Mouse (Mus musculus): ENCODE data around the gene Aadacl2. TPM values are rescaled to one million over a fixed set of nuclear protein-coding genes. Genes with fewer than 3 reads are reported as not detected.

Aadacl2 gene
- not detected in 2 replicates for polyA plus RNA-seq (2015; fragmentation: Nextera tagmentation; extraction: Ambion mirVana)

DNA sequence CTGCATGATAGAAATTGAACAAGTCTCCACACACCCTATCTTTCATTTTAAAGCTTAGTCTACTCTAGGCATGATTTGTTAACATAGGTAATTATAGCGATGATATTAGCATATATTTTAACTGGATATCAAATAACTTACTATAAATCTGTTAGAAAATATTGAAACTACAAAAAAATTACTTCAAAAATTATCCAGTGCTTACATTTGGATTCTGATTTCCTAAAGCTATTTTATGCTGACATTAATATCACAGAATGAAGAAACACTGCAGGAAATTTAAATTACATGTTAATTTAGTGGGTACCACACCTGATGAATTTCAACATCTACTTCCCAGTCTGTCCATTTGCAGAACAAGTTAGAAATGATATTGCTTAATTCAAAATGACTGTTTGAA, at the start of gene Aadacl2:
Gene Aadacl2, plus strand, starts transcription at position 301 of the 400 bp plus-strand sequence.
- no peak within 1 kb of the TSS for H3K9ac ChIP-seq (replicated peaks)
- no peak within 1 kb of the TSS for H3K4me3 ChIP-seq
- H3K36me3 ChIP-seq: no peaks in the 10 kb centered on the region
- ATAC-seq (replicated peaks): no peak
- H3K9me3 ChIP-seq: no peaks in the 10 kb centered on the region
- no peak within 1 kb of the TSS for H3K4me2 ChIP-seq (replicated peaks)
- H3K27me3 ChIP-seq: no peaks in the 10 kb centered on the region
- no peak within 1 kb of the TSS for H3K27ac ChIP-seq (replicated peaks)
- WGBS: 88% methylated on average over 1 of the region's 1 CpGs
- no peaks in the 10 kb centered on the region for H3K4me1 ChIP-seq

DNA sequence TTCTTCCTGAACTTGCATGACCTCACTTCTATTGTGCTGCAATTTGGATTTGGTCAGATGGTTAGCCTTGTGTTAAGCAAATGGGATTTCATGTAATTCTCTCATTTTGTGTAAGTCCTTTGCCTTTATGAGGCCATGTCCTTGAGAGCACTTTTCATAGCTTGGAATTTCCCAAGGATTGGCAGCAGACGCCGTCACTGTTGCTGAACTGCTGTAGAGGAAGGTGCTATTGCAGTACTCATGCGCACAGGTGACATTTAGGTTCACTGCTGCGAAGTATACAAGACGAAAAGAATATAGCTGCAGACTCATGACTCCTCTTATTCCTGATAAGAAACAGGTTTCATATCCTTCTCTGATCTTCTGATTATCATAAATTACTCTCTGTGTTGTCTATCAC, 35.7 kb upstream of the Aadacl2 start:
- Histone ChIP-seq H3K4me3 (no peak overlapping the region), H3K9ac (replicated peaks) (no peak overlapping the region), H3K27me3 (no peaks in the 10 kb centered on the region), H3K4me1 (no peaks in the 10 kb centered on the region), H3K9me3 (no peaks in the 10 kb centered on the region), H3K36me3 (no peaks in the 10 kb centered on the region), H3K4me2 (replicated peaks) (no peak overlapping the region), H3K27ac (replicated peaks) (no peak overlapping the region)
- no peak for ATAC-seq (replicated peaks)
- 83% methylated on average over 5 of the region's 5 CpGs for WGBS

DNA sequence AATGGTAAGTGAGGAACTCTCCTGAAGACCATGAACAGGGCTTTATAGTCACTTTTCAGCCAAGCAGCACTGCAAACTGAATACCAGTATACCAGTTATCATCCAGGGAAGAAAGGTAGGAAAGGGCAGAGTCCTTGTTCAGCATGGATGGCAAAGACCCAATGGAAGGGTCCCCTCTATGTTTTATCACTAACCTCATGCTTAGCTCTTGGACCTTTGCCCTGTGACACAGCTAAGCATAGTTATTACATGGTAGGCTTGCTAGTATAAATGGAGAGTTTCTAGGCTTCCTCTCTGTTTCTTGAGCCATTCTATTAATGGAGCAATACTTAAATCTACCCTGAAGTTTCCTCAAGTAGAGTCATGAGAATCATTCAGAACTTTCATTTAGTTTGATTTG, 32.0 kb upstream of the Aadacl2 start:
- Histone ChIP-seq H3K4me2 (replicated peaks) (no peak overlapping the region), H3K27me3 (no peaks in the 10 kb centered on the region), H3K27ac (replicated peaks) (no peak overlapping the region), H3K4me1 (no peaks in the 10 kb centered on the region), H3K9me3 (no peaks in the 10 kb centered on the region), H3K36me3 (no peaks in the 10 kb centered on the region), H3K4me3 (no peak overlapping the region), H3K9ac (replicated peaks) (no peak overlapping the region)
- no peak for ATAC-seq (replicated peaks)

DNA sequence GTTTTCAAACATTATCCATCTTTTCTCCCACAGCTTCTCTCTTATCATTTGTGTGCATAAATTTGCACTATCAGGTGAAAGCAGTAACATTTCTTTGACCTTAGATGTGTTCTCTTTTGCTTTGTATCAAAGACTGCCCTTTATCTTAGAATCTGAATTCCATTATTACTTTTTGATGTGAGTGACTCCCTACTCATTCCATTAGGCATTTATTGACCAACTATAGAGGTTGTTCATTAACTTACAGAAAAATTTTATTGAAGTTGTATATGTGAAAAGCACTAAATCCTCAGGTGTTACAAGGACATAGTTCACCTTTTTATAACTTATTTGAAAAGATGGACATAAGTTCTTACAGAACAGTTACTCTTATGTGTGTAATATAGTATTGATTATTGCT, 2.9 kb upstream of the Aadacl2 start:
- no peak overlapping the region for H3K9ac ChIP-seq (replicated peaks)
- no peak overlapping the region for H3K4me3 ChIP-seq
- H3K27me3 ChIP-seq: no peaks in the 10 kb centered on the region
- ATAC-seq (replicated peaks): no peak
- no peaks in the 10 kb centered on the region for H3K36me3 ChIP-seq
- no peak overlapping the region for H3K27ac ChIP-seq (replicated peaks)
- no peak overlapping the region for H3K4me2 ChIP-seq (replicated peaks)
- H3K9me3 ChIP-seq: no peaks in the 10 kb centered on the region
- no peaks in the 10 kb centered on the region for H3K4me1 ChIP-seq

DNA sequence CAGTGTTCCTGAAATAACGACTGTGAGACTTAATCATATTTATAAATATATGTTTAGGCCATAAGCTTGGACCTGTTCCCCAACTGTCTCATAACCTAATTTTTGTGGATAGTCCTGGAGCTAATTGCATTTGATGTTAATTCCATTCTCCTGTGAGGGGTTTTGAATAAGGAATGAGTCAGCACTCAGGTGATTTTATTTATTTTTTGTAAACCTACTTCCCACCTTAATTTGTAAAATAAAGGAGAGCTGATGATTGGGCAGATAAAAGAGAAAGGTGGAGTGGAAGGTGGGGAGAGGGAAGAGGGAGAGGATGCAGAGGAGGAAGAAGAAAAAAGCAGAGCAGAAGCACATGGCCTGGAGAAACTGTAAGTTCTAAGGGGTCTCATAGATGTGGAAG, 18.9 kb downstream of the Aadacl2 start, which contains the start of gene Aadac:
Gene Aadac, plus strand, starts transcription at position 301 of the 400 bp plus-strand sequence.
- H3K9ac ChIP-seq (replicated peaks): no peak within 1 kb of the TSS
- H3K27ac ChIP-seq (replicated peaks): no peak within 1 kb of the TSS
- H3K4me1 ChIP-seq: no peaks in the 10 kb centered on the region
- H3K4me3 ChIP-seq: no peak within 1 kb of the TSS
- ATAC-seq (replicated peaks): no peak
- no peaks in the 10 kb centered on the region for H3K36me3 ChIP-seq
- 74% methylated on average over 1 of the region's 1 CpGs for WGBS
- no peaks in the 10 kb centered on the region for H3K27me3 ChIP-seq
- no peak within 1 kb of the TSS for H3K4me2 ChIP-seq (replicated peaks)
- H3K9me3 ChIP-seq: no peaks in the 10 kb centered on the region

DNA sequence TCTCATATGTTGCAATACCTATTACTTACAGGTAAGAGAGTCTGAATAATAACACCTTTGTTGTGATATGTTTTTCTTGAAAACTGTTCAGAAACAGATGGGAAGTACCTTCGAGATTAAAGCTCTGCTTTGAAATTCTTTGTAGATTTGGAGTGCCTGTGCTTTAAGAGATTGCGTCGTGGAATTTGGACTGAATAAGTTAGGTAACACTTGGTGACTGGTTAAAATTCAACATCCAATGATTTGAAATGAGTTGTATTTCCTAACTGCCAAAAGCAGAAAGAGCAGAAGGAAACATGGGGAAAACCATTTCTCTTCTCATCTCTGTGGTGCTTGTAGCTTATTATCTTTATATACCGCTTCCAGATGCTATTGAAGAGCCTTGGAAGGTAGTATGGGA, 25.0 kb downstream of the Aadacl2 start:
- no peak overlapping the region for H3K9ac ChIP-seq (replicated peaks)
- no peaks in the 10 kb centered on the region for H3K4me1 ChIP-seq
- no peaks in the 10 kb centered on the region for H3K9me3 ChIP-seq
- no peaks in the 10 kb centered on the region for H3K27me3 ChIP-seq
- no peaks in the 10 kb centered on the region for H3K36me3 ChIP-seq
- H3K4me2 ChIP-seq (replicated peaks): no peak overlapping the region
- H3K27ac ChIP-seq (replicated peaks): no peak overlapping the region
- no peak overlapping the region for H3K4me3 ChIP-seq
- no peak for ATAC-seq (replicated peaks)
- WGBS: 84% methylated on average over 4 of the region's 4 CpGs

DNA sequence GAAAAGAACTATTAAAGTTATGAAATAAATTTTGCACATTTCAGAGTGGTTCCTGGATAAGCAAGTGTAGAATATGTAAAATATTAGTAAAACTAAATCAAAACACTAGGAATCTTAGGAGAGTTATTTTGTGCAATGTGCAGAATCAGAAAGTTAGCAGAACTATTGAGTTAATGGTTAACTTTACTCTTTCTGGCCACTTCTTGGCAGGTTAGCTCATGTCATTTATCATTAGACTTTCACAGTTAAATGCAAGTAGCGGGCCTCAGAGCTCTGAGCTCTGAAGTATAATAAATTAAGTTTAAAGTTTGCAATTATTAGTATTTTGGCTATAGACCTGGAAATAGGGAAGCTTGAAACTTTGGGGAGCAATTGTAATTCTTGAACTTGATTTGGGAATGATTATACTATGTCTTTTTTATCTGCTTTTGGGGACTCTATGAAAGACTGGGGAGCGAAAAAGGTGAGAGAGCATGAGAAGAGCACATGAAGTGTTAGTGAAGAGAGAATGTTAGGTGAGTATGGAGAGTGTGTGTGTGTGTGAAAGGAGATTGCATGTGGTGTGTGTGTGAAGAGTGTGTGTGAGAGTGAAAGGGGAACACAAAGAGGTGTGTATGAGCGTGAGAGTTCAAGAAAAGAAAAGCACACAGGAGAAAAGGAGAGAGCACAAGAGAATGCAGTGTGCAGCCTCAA, 39.8 kb downstream of the Aadacl2 start:
- no peak for ATAC-seq (replicated peaks)
- Histone ChIP-seq H3K27ac (replicated peaks) (no peak overlapping the region), H3K9me3 (no peaks in the 10 kb centered on the region), H3K4me3 (no peak overlapping the region), H3K4me2 (replicated peaks) (no peak overlapping the region), H3K36me3 (no peaks in the 10 kb centered on the region), H3K4me1 (no peaks in the 10 kb centered on the region), H3K9ac (replicated peaks) (no peak overlapping the region), H3K27me3 (no peaks in the 10 kb centered on the region)
- 75% methylated on average over 3 of the region's 3 CpGs for WGBS

DNA sequence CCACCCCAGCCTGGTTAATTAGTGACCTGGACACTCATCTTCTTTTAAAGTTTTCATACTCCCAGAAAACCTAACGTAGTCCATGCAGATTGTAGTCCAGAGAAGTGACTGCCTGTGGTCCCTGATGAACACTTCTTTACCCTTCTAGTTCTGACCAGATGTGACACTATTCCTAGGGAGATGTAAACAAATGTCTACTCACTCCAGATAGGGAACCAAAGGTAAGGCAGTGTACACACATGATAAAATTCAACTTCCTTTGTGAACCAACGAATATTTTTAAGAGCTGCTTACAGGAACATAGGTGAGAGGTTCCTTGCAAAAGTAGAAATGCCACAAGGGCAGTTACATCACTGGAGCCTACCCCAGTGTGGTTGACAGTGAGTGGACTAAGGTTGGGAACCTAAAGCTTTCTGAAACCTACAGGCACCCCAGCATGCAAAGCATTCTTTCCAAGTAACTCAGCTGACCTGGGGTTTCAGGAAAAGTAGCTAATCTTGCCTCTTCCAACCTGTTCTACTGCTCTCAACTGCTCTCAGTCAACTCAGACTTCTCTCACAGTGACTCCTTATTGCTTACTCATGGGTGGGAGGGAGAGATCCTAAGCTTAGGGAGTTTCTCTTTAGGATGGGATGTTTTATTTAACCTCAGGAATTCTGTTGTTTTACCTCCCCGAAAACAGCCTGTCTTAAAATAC, 46.8 kb downstream of the Aadacl2 start:
- H3K36me3 ChIP-seq: no peaks in the 10 kb centered on the region
- no peaks in the 10 kb centered on the region for H3K9me3 ChIP-seq
- H3K27ac ChIP-seq (replicated peaks): no peak overlapping the region
- H3K27me3 ChIP-seq: no peaks in the 10 kb centered on the region
- no peaks in the 10 kb centered on the region for H3K4me1 ChIP-seq
- no peak overlapping the region for H3K4me3 ChIP-seq
- 86% methylated on average over 3 of the region's 3 CpGs for WGBS
- ATAC-seq (replicated peaks): no peak
- no peak overlapping the region for H3K4me2 ChIP-seq (replicated peaks)
- H3K9ac ChIP-seq (replicated peaks): no peak overlapping the region

DNA sequence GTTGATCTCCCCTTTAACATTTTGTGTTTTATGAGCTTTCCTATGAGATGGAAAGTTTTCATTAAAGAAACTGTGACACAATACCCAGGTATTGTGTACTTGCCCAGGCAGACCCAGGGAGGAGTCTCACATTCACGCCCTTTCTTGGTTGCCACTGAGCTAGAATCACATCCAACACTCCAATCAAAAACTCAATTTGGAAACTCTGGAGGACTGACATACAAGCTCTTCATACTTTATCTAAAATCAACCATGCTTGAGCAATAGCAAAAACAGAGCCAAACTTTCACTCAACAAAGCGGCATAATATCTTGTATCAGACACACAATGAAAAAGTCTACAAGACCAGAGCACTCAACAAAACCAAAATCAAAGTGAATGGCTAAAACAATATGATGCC, 47.4 kb downstream of the Aadacl2 start:
- Histone ChIP-seq H3K9me3 (no peaks in the 10 kb centered on the region), H3K36me3 (no peaks in the 10 kb centered on the region), H3K9ac (replicated peaks) (no peak overlapping the region), H3K4me3 (no peak overlapping the region), H3K4me1 (no peaks in the 10 kb centered on the region), H3K4me2 (replicated peaks) (no peak overlapping the region), H3K27ac (replicated peaks) (no peak overlapping the region), H3K27me3 (no peaks in the 10 kb centered on the region)
- 96% methylated on average over 2 of the region's 2 CpGs for WGBS
- no peak for ATAC-seq (replicated peaks)

DNA sequence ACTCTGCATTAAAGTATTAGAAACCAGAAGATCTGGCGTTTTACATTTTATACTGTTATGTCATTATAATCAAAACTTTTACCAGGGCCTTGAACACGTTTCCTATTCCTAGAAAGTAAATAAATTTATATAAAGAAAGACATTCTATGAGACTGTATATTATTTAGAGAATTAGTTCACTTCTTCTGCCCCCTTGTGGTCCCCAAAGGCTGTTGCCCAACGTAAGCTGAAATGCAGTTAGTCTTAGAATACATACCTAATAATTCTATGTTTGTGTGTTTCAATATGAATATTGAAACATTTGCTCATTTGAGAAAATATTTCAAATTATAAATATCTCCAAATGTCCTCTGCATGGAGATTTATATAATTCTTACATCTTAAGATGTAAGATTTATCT, 49.9 kb downstream of the Aadacl2 start:
- Histone ChIP-seq H3K4me1 (no peaks in the 10 kb centered on the region), H3K4me2 (replicated peaks) (no peak overlapping the region), H3K4me3 (no peak overlapping the region), H3K27ac (replicated peaks) (no peak overlapping the region), H3K9me3 (no peaks in the 10 kb centered on the region), H3K36me3 (no peaks in the 10 kb centered on the region), H3K9ac (replicated peaks) (no peak overlapping the region), H3K27me3 (no peaks in the 10 kb centered on the region)
- peak; percentile 77; the same call in 1 of the 2 replicates for ATAC-seq (replicated peaks)
- 36% methylated on average over 3 of the region's 3 CpGs for WGBS

DNA sequence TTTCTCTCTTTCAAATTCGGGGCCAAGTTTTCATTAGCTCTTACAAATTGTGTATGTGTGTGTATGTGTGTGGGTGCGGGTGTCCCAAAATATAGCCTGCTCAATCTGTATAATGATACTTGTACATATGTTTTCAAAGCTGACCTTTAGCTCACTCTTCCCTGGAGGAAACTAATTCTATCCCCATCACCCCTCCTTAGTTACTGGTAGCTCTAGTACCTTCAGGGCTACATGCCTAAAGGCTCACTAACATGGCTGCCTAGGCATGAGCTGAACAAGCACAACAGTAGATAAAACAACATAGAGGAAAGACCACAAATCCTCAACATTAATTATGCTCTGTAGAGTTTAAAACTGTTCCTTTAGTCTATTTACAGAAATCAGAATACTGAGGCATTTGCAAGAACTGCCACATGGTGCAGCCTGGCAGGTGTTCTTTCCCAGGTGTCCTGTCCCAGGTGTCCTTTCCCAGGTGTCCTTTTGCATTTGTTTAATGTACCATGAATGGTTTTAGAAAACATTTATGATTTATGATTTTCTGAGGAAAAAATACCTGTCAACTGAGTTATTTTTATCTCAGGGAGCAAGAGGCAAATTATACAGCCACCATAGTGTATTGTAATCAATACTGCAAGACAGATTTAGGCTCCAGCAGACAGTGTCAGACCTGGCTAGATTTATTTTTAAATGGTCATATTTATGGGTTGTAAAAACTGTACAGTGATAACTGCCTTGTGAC, 50.7 kb downstream of the Aadacl2 start:
- no peaks in the 10 kb centered on the region for H3K36me3 ChIP-seq
- ATAC-seq (replicated peaks): no peak

DNA sequence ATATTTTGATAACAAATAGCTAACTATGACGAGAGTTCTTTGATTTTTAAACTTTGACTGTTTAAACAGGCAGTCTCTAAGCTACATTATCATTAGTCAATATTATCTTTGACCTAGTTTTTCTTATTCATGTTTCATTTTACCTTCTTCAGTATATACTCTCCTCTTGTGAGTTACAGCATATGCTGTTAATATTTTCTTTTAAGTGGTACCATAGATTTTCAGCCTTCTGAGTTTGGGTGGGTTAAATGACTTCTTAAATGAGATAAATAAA, 51.2 kb downstream of the Aadacl2 start:
- Histone ChIP-seq H3K9me3 (no peaks in the 10 kb centered on the region), H3K27me3 (no peaks in the 10 kb centered on the region), H3K4me1 (no peaks in the 10 kb centered on the region), H3K4me3 (no peak overlapping the region), H3K9ac (replicated peaks) (no peak overlapping the region), H3K36me3 (no peaks in the 10 kb centered on the region), H3K27ac (replicated peaks) (no peak overlapping the region), H3K4me2 (replicated peaks) (no peak overlapping the region)
- no peak for ATAC-seq (replicated peaks)
- 89% methylated on average over 1 of the region's 1 CpGs for WGBS

More for the DNA sequence above, 50.7 kb downstream of the Aadacl2 start:
- H3K9ac ChIP-seq (replicated peaks): no peak overlapping the region
- H3K4me3 ChIP-seq: no peak overlapping the region
- no peaks in the 10 kb centered on the region for H3K27me3 ChIP-seq
- H3K9me3 ChIP-seq: no peaks in the 10 kb centered on the region
- H3K27ac ChIP-seq (replicated peaks): no peak overlapping the region
- H3K4me1 ChIP-seq: no peaks in the 10 kb centered on the region
- 90% methylated on average over 2 of the region's 2 CpGs for WGBS
- H3K4me2 ChIP-seq (replicated peaks): no peak overlapping the region
